Mouse (Mus musculus) MEL (cell line): ENCODE results near the gene Afg1l. TPM values are rescaled to one million over a fixed set of nuclear protein-coding genes. Genes with fewer than 3 reads are reported as not detected.

Experiments
- DNase-seq: peaks from one replicate; pipeline ENCODE4 v3.0.0; 2011; ENCODE audit warnings: low read depth, low spot score
- H3K27ac ChIP-seq: 2 replicates; pipeline ENCODE4 v1.5.1; 2012; ENCODE audit warnings: low read depth, mild to moderate bottlenecking, control low read depth, low read length, moderate library complexity; ENCODE audit not compliant: control insufficient read depth
- H3K27me3 ChIP-seq, 2 experiments: fragments of 150-350 bp in 1 of 2; sonication (generic) in 1 of 2; 2 replicates each; pipeline ENCODE4 v1.6.1; 2012; ENCODE audit warnings: low read length in 2 of 2, mild to moderate bottlenecking in 2 of 2, improper control_type of control experiment in 1 of 2, moderate library complexity in 1 of 2; ENCODE audit not compliant: insufficient read depth in 2 of 2, control insufficient read depth in 1 of 2
- H3K36me3 ChIP-seq, 2 experiments: 2 replicates each; pipeline ENCODE4 v1.6.1; 2012 to 2014; ENCODE audit warnings: low read length in 2 of 2, improper control_type of control experiment in 1 of 2, inconsistent platforms in 1 of 2, mild to moderate bottlenecking in 1 of 2; ENCODE audit not compliant: insufficient read depth in 2 of 2, control insufficient read depth in 1 of 2
- H3K4me1 ChIP-seq, 2 experiments: fragments of 150-350 bp in 1 of 2; sonication (generic) in 1 of 2; 2 replicates each; pipeline ENCODE4 v1.6.1; 2012; ENCODE audit warnings: low read length in 2 of 2, improper control_type of control experiment in 1 of 2, mild to moderate bottlenecking in 1 of 2; ENCODE audit not compliant: insufficient read depth in 2 of 2, control insufficient read depth in 1 of 2
- H3K4me3 ChIP-seq, 2 experiments: fragments of 150-350 bp in 1 of 2; sonication (generic) in 1 of 2; 2 replicates each; pipeline ENCODE4 v1.5.1; 2012; ENCODE audit warnings: low read depth in 2 of 2, low read length in 2 of 2, mild to moderate bottlenecking in 2 of 2, moderate library complexity in 2 of 2, control low read depth in 1 of 2, improper control_type of control experiment in 1 of 2; ENCODE audit not compliant: control insufficient read depth in 1 of 2, insufficient read depth in 1 of 2
- H3K79me2 ChIP-seq: 2 replicates; pipeline ENCODE4 v1.6.1; 2012; ENCODE audit warnings: mild to moderate bottlenecking, low read length, moderate library complexity; ENCODE audit not compliant: control insufficient read depth, poor library complexity, insufficient read depth
- H3K9ac ChIP-seq: 2 replicates; pipeline ENCODE4 v1.6.1; 2012; ENCODE audit warnings: low read depth, mild to moderate bottlenecking, control low read depth, low read length, moderate library complexity; ENCODE audit not compliant: control insufficient read depth, poor library complexity, severe bottlenecking
- H3K9me3 ChIP-seq: fragments of 150-350 bp; sonication (generic); replicated peaks from 2 replicates; pipeline ENCODE4 v1.6.1; 2012; ENCODE audit warnings: mild to moderate bottlenecking, low read length, improper control_type of control experiment, moderate library complexity; ENCODE audit not compliant: insufficient read depth
- BHLHE40 ChIP-seq: IDR thresholded peaks from 2 replicates; pipeline ENCODE4 v1.6.1; 2012; ENCODE audit warnings: low read depth, mild to moderate bottlenecking, inconsistent platforms, low read length, improper control_type of control experiment, borderline replicate concordance
- CHD1 ChIP-seq: IDR thresholded peaks from 2 replicates; pipeline ENCODE4 v1.6.1; 2012; ENCODE audit warnings: low read depth, mild to moderate bottlenecking, inconsistent platforms, low read length, improper control_type of control experiment
- CHD2 ChIP-seq: IDR thresholded peaks from 2 replicates; pipeline ENCODE4 v1.6.1; 2011; ENCODE audit warnings: low read length, improper control_type of control experiment
- CTCF ChIP-seq, 3 experiments: IDR thresholded peaks in 2 of 3; conservative IDR thresholded peaks in 1 of 3; 2 replicates each; pipeline ENCODE4 v1.5.1; 2011 to 2012; ENCODE audit warnings: low read length in 3 of 3, low read depth in 2 of 3, mild to moderate bottlenecking in 2 of 3, improper control_type of control experiment in 1 of 3, inconsistent platforms in 1 of 3, mixed read lengths in 1 of 3, moderate library complexity in 1 of 3; ENCODE audit not compliant: control insufficient read depth in 1 of 3, insufficient read depth in 1 of 3, poor library complexity in 1 of 3, severe bottlenecking in 1 of 3
- ELF1 ChIP-seq: IDR thresholded peaks from 2 replicates; pipeline ENCODE4 v1.6.1; 2014; ENCODE audit warnings: low read depth, mild to moderate bottlenecking, inconsistent platforms, low read length, improper control_type of control experiment, moderate library complexity
- EP300 ChIP-seq, 2 experiments: IDR thresholded peaks; 2 replicates each; pipeline ENCODE4 v1.6.1; 2011; ENCODE audit warnings: improper control_type of control experiment in 2 of 2, low read length in 2 of 2, low read depth in 1 of 2, mild to moderate bottlenecking in 1 of 2
- ETS1 ChIP-seq: IDR thresholded peaks from 2 replicates; pipeline ENCODE4 v1.6.1; 2012; ENCODE audit warnings: low read depth, mild to moderate bottlenecking, inconsistent platforms, low read length, improper control_type of control experiment, moderate library complexity
- GABPA ChIP-seq: IDR thresholded peaks from 2 replicates; pipeline ENCODE4 v1.6.1; 2012; ENCODE audit warnings: low read depth, mild to moderate bottlenecking, inconsistent platforms, low read length, improper control_type of control experiment, moderate library complexity
- GATA1 ChIP-seq: IDR thresholded peaks from 2 replicates; pipeline ENCODE4 v1.6.1; 2011; ENCODE audit warnings: low read depth, low read length, improper control_type of control experiment
- HCFC1 ChIP-seq: IDR thresholded peaks from 2 replicates; pipeline ENCODE4 v1.6.1; 2012; ENCODE audit warnings: low read depth, mild to moderate bottlenecking, inconsistent platforms, low read length, improper control_type of control experiment, moderate library complexity
- JUND ChIP-seq: IDR thresholded peaks from 2 replicates; pipeline ENCODE4 v1.6.1; 2011; ENCODE audit warnings: low read depth, mild to moderate bottlenecking, improper control_type of control experiment, low read length
- KAT2A ChIP-seq: conservative IDR thresholded peaks from 2 replicates; pipeline ENCODE4 v1.6.1; 2012; ENCODE audit warnings: low read depth, low read length, improper control_type of control experiment, inconsistent platforms
- MAFK ChIP-seq: IDR thresholded peaks from 2 replicates; pipeline ENCODE4 v1.6.1; 2011; ENCODE audit warnings: low read depth, mild to moderate bottlenecking, low read length, improper control_type of control experiment, borderline replicate concordance
- MAX ChIP-seq: IDR thresholded peaks from 2 replicates; pipeline ENCODE4 v1.6.1; 2011; ENCODE audit warnings: low read length, improper control_type of control experiment
- MAZ ChIP-seq: IDR thresholded peaks from 2 replicates; pipeline ENCODE4 v1.6.1; 2012; ENCODE audit warnings: low read depth, mild to moderate bottlenecking, inconsistent platforms, low read length, improper control_type of control experiment
- MEF2A ChIP-seq: IDR thresholded peaks from 2 replicates; pipeline ENCODE4 v1.6.1; 2014; ENCODE audit warnings: low read depth, mild to moderate bottlenecking, inconsistent platforms, low read length, improper control_type of control experiment; ENCODE audit not compliant: poor library complexity, insufficient replicate concordance, severe bottlenecking; ENCODE audit errors: extremely low read depth
- MXI1 ChIP-seq: IDR thresholded peaks from 2 replicates; pipeline ENCODE4 v1.6.1; 2011; ENCODE audit warnings: mild to moderate bottlenecking, low read depth, low read length, improper control_type of control experiment
- MYB ChIP-seq: IDR thresholded peaks from 2 replicates; pipeline ENCODE4 v1.6.1; 2011; ENCODE audit warnings: mild to moderate bottlenecking, low read depth, low read length, improper control_type of control experiment
- MYC ChIP-seq: IDR thresholded peaks from 2 replicates; pipeline ENCODE4 v1.6.1; 2011; ENCODE audit warnings: low read depth, mild to moderate bottlenecking, low read length, improper control_type of control experiment, moderate library complexity
- NELFE ChIP-seq: IDR thresholded peaks from 2 replicates; pipeline ENCODE4 v1.6.1; 2011; ENCODE audit warnings: low read depth, low read length, improper control_type of control experiment
- NRF1 ChIP-seq: IDR thresholded peaks from 2 replicates; pipeline ENCODE4 v1.6.1; 2014; ENCODE audit warnings: low read depth, mild to moderate bottlenecking, inconsistent platforms, low read length, improper control_type of control experiment, moderate library complexity; ENCODE audit not compliant: poor library complexity, insufficient read depth, severe bottlenecking
- POLR2A ChIP-seq, 2 experiments: IDR thresholded peaks; 2 replicates each; pipeline ENCODE4 v1.6.1; 2011 to 2012; ENCODE audit warnings: low read length in 2 of 2, mild to moderate bottlenecking in 2 of 2, control low read depth in 1 of 2, improper control_type of control experiment in 1 of 2, low read depth in 1 of 2, moderate library complexity in 1 of 2; ENCODE audit not compliant: control insufficient read depth in 1 of 2, insufficient read depth in 1 of 2, poor library complexity in 1 of 2
- POLR2AphosphoS5 ChIP-seq: IDR thresholded peaks from 2 replicates; pipeline ENCODE4 v1.6.1; 2012; ENCODE audit warnings: low read depth, borderline replicate concordance, mild to moderate bottlenecking, inconsistent platforms, low read length, moderate library complexity, mixed read lengths
- RAD21 ChIP-seq: IDR thresholded peaks from 2 replicates; pipeline ENCODE4 v1.6.1; 2011; ENCODE audit warnings: mild to moderate bottlenecking, low read depth, low read length, improper control_type of control experiment
- RCOR1 ChIP-seq: IDR thresholded peaks from 2 replicates; pipeline ENCODE4 v1.6.1; 2012; ENCODE audit warnings: low read depth, mild to moderate bottlenecking, inconsistent platforms, low read length, improper control_type of control experiment
- SIN3A ChIP-seq: IDR thresholded peaks from 2 replicates; pipeline ENCODE4 v1.6.1; 2012; ENCODE audit warnings: low read length, improper control_type of control experiment, inconsistent platforms
- SMC3 ChIP-seq: IDR thresholded peaks from 2 replicates; pipeline ENCODE4 v1.6.1; 2011; ENCODE audit warnings: low read depth, low read length, improper control_type of control experiment
- TAL1 ChIP-seq: IDR thresholded peaks from 2 replicates; pipeline ENCODE4 v1.6.1; 2012; ENCODE audit warnings: mild to moderate bottlenecking, inconsistent platforms, low read length, moderate library complexity, mixed read lengths
- TBP ChIP-seq: IDR thresholded peaks from 2 replicates; pipeline ENCODE4 v1.8.0; 2011; ENCODE audit warnings: low read depth, low read length, improper control_type of control experiment
- TCF12 ChIP-seq: IDR thresholded peaks from 2 replicates; pipeline ENCODE4 v1.6.1; 2014; ENCODE audit warnings: low read depth, mild to moderate bottlenecking, inconsistent platforms, low read length, improper control_type of control experiment, moderate library complexity
- UBTF ChIP-seq: IDR thresholded peaks from 2 replicates; pipeline ENCODE4 v1.6.1; 2012; ENCODE audit warnings: low read depth, mild to moderate bottlenecking, inconsistent platforms, low read length, improper control_type of control experiment, moderate library complexity, borderline replicate concordance; ENCODE audit not compliant: insufficient read depth
- USF1 ChIP-seq: IDR thresholded peaks from 2 replicates; pipeline ENCODE4 v1.6.1; 2014; ENCODE audit warnings: low read depth, mild to moderate bottlenecking, inconsistent platforms, low read length, improper control_type of control experiment, moderate library complexity
- USF2 ChIP-seq, 2 experiments: IDR thresholded peaks; 2 replicates each; pipeline ENCODE4 v1.6.1; 2011 to 2012; ENCODE audit warnings: improper control_type of control experiment in 2 of 2, low read length in 2 of 2, borderline replicate concordance in 1 of 2, inconsistent platforms in 1 of 2, low read depth in 1 of 2, mild to moderate bottlenecking in 1 of 2; ENCODE audit not compliant: insufficient read depth in 1 of 2
- ZC3H11A ChIP-seq: IDR thresholded peaks from 2 replicates; pipeline ENCODE4 v1.6.1; 2012; ENCODE audit warnings: low read depth, mild to moderate bottlenecking, inconsistent platforms, low read length, improper control_type of control experiment
- ZKSCAN1 ChIP-seq: IDR thresholded peaks from 2 replicates; pipeline ENCODE4 v1.6.1; 2012; ENCODE audit warnings: low read depth, mild to moderate bottlenecking, inconsistent platforms, low read length, improper control_type of control experiment, moderate library complexity
- ZMIZ1 ChIP-seq: IDR thresholded peaks from 2 replicates; pipeline ENCODE4 v1.6.1; 2012; ENCODE audit warnings: low read depth, mild to moderate bottlenecking, inconsistent platforms, low read length, improper control_type of control experiment, moderate library complexity
- ZNF384 ChIP-seq: IDR thresholded peaks from 2 replicates; pipeline ENCODE4 v1.6.1; 2012; ENCODE audit warnings: low read depth, mild to moderate bottlenecking, inconsistent platforms, low read length, improper control_type of control experiment
- polyA plus RNA-seq, 2 experiments: library from polyadenylated mRNA; stranded (reverse) in 1 of 2; unstranded in 1 of 2; fragments of >175 nt in 1 of 2; fragments of >200 nt in 1 of 2; gene quantifications; 2 replicates each; pipeline versions ENCODE4 v1.2.1 to v1.2.4; 2012; ENCODE audit warnings: low replicate concordance in 2 of 2, low read depth in 1 of 2; ENCODE audit not compliant: insufficient read length in 2 of 2, insufficient read depth in 1 of 2, missing spikeins in 1 of 2
- total RNA-seq: library from RNA; depleted of rRNA; stranded (reverse); fragments of 300-350 nt; gene quantifications from 2 replicates; pipeline ENCODE4 v1.2.3, GENCODE M21; 2012

Gene Afg1l
- total and polyA plus RNA-seq, 3 experiments = 3.4 to 3.7 TPM; not detected in 1

- Histone ChIP-seq H3K27me3 (no peaks in the 10 kb centered on the region), H3K9me3 (no peaks in the 10 kb centered on the region), H3K36me3 (peaks cover 0 to 24% of the 10 kb centered on the region in 2 experiments; a peak in 3 of 4 replicates), H3K4me3 (peak overlapping the region; percentile 67 to 91), H3K9ac (peak overlapping the region; percentile 89), H3K4me1 (peaks cover 19 to 27% of the 10 kb centered on the region in 2 experiments), H3K27ac (peak overlapping the region; percentile 96), H3K79me2 (peaks cover 31% of the 10 kb centered on the region)
- DNase-seq = peak; percentile 70
- TF ChIP-seq MEF2A (no peak), MXI1 (no peak), CHD1 (no peak), ZC3H11A (no peak; the same call in 1 of the 2 replicates), EP300 (IDR thresholded peaks at IDR 0.05; ENCODE audit: low read depth in 1 of 2, low read length in 2 of 2) (no peak), RAD21 (no peak), POLR2AphosphoS5 (no peak), BHLHE40 (0 out of 2 replicates have a peak, but pooled peaks have one; percentile 3), TAL1 (no peak), MAFK (no peak), MYB (no peak), GABPA (no peak), MAX (peak; percentile 4; the same call in 1 of the 2 replicates), ETS1 (no peak), TCF12 (no peak), CTCF (IDR thresholded peaks at IDR 0.05 in 2 of 3, conservative IDR thresholded peaks at IDR 0.05 in 1 of 3; ENCODE audit: control insufficient read depth in 1 of 3, insufficient read depth in 1 of 3, low read depth in 2 of 3, low read length in 3 of 3, poor library complexity in 1 of 3, severe bottlenecking in 1 of 3) (no peak), SIN3A (no peak), RCOR1 (no peak), TBP (no peak), ZMIZ1 (0 out of 2 replicates have a peak, but pooled peaks have one; percentile 25), MAZ (peak; percentile 28; the same call in 1 of the 2 replicates), MYC (no peak), SMC3 (no peak; the same call in 1 of the 2 replicates), GATA1 (no peak), CHD2 (no peak), USF1 (no peak), POLR2A (IDR thresholded peaks at IDR 0.05; ENCODE audit: control insufficient read depth in 1 of 2, insufficient read depth in 1 of 2, low read depth in 1 of 2, low read length in 2 of 2, poor library complexity in 1 of 2) (peak; percentile 35 to 38; a peak in 2 of 4 replicates), NELFE (no peak), JUND (no peak), UBTF (no peak), KAT2A (no peak), HCFC1 (no peak; the same call in 1 of the 2 replicates), ZNF384 (no peak), USF2 (IDR thresholded peaks at IDR 0.05; ENCODE audit: borderline replicate concordance in 1 of 2, insufficient read depth in 1 of 2, low read depth in 1 of 2, low read length in 2 of 2) (no peak), ZKSCAN1 (no peak), ELF1 (no peak), NRF1 (peak; percentile 25; the same call in 1 of the 2 replicates)
These were observed 202.9 kb downstream of the Afg1l start for GRCm38 (mm10) chr10:42275401-42275870.
